Mouse (Mus musculus) heart, adult 2 months (tissue): ENCODE data around the gene Trim62.

Experiments
- CTCF ChIP-seq: fragments of 200-600 bp; IDR thresholded peaks from 2 replicates; pipeline ENCODE4 v1.8.1; 2022; ENCODE audit warnings: antibody characterized with exemption, mild to moderate bottlenecking, moderate library complexity
- EP300 ChIP-seq: fragments of 200-500 bp; IDR thresholded peaks from 2 replicates; pipeline ENCODE4 v1.6.1; 2011; ENCODE audit warnings: low read depth, low read length, control low read depth; ENCODE audit not compliant: insufficient read depth

GRCm38 (mm10) chr4:128853117-128853516 is 30.3 kb upstream of the Trim62 start:
- TF ChIP-seq EP300 (no peak), CTCF (no peak)
